Comparison of ENCODE assay signal across 32 mouse cellular contexts in genomic region chr15:98552758-98553157, GRCm38 (mm10). TPM values are rescaled to one million over a fixed set of nuclear protein-coding genes. Genes with fewer than 3 reads are reported as not detected.
"Had no signal": no experiment of that assay in that cellular context is flagged by ENCODE, and none has a peak within 500 bp of the region (broad histone marks: within the 10 kb centered on the region; RNA-seq: fewer than 3 reads in every experiment).

No protein-coding gene starts in this region.

- H3K27me3 ChIP-seq: heart, embryonic 12.5 days; hindbrain, embryonic 12.5 days; intestine, embryonic 15.5 days; limb, embryonic 13.5 days; limb, embryonic 15.5 days; liver, embryonic 12.5 days had no signal

- H3K27ac ChIP-seq: hindbrain, embryonic 10.5 days; hindbrain, embryonic 12.5 days; hindbrain, embryonic 14.5 days; intestine, embryonic 15.5 days; limb, embryonic 13.5 days; limb, embryonic 15.5 days; liver, embryonic 12.5 days; liver, embryonic 14.5 days had no signal

- ATAC-seq: hindbrain, embryonic 16.5 days; inflammation-experienced regulatory T-cells, adult 6 months; intestine, embryonic 15.5 days; intestine, postnatal 0 days; liver, embryonic 12.5 days had no signal

- H3K4me3 ChIP-seq: heart, embryonic 12.5 days; hindbrain, embryonic 10.5 days; hindbrain, embryonic 12.5 days; intestine, embryonic 15.5 days; limb, embryonic 13.5 days; limb, embryonic 15.5 days; liver, embryonic 12.5 days had no signal

- H3K9me3 ChIP-seq: heart, embryonic 12.5 days; hindbrain, embryonic 10.5 days; hindbrain, embryonic 12.5 days; intestine, embryonic 15.5 days; limb, embryonic 13.5 days; limb, embryonic 15.5 days; liver, embryonic 12.5 days had no signal

- H3K4me2 ChIP-seq: heart, embryonic 12.5 days; hindbrain, embryonic 12.5 days; hindbrain, embryonic 14.5 days; intestine, embryonic 15.5 days; limb, embryonic 13.5 days; limb, embryonic 15.5 days; liver, embryonic 12.5 days had no signal

- H3K9ac ChIP-seq: heart, embryonic 12.5 days; hindbrain, embryonic 12.5 days; hindbrain, embryonic 14.5 days; intestine, embryonic 15.5 days; limb, embryonic 13.5 days; limb, embryonic 15.5 days; liver, embryonic 12.5 days; liver, embryonic 14.5 days had no signal

- DNase-seq: gastrocnemius, postnatal 14 days; gastrocnemius, postnatal 36 days; heart, adult 18-20 months; heart, postnatal 10 days; heart, postnatal 4 days; kidney, adult 18-20 months; kidney, adult 8-10 months; kidney, postnatal 10 days; kidney, postnatal 25 days; layer of hippocampus, adult 9-11 months; layer of hippocampus, postnatal 36 days; left cerebral cortex, postnatal 4 days had no signal

- H3K4me1 ChIP-seq: heart, embryonic 12.5 days; hindbrain, embryonic 10.5 days; hindbrain, embryonic 12.5 days; intestine, embryonic 15.5 days; limb, embryonic 13.5 days; limb, embryonic 15.5 days; liver, embryonic 12.5 days had no signal

RNA-seq across cellular contexts. Expression of gene 4930415O20Rik, which starts 18.0 kb away (rescaled TPM):
- total RNA-seq: heart, postnatal 4 days; layer of hippocampus, adult 18-20 months; layer of hippocampus, adult 8-10 months; layer of hippocampus, postnatal 14 days; layer of hippocampus, postnatal 36 days; left cerebral cortex, adult 18-20 months; left cerebral cortex, adult 8-10 months; left cerebral cortex, postnatal 10 days; left cerebral cortex, postnatal 25 days; left cerebral cortex, postnatal 4 days; liver, adult 2 months had no signal
- polyA plus RNA-seq: heart, embryonic 12.5 days; hindbrain, embryonic 10.5 days; hindbrain, embryonic 14.5 days; inflammation-experienced regulatory T-cells, adult 6 months; intestine, embryonic 15.5 days; intestine, postnatal 0 days; limb, embryonic 13.5 days; limb, embryonic 15.5 days; liver, adult 2 months; liver, embryonic 12.5 days; liver, embryonic 14.5 days had no signal
